Mouse (Mus musculus) G1E (cell line): ENCODE data around the gene Vat1.

Source experiments
- CTCF ChIP-seq: IDR thresholded peaks from 2 replicates; pipeline ENCODE4 v1.5.1; 2012; ENCODE audit warnings: low read depth, low read length, inconsistent platforms, mixed read lengths
- GATA1 ChIP-seq: IDR thresholded peaks from 2 replicates; pipeline ENCODE4 v1.6.1; 2012; ENCODE audit warnings: borderline replicate concordance, low read length, inconsistent platforms, mixed read lengths
- TAL1 ChIP-seq: conservative IDR thresholded peaks from 2 replicates; pipeline ENCODE4 v1.6.1; 2012; ENCODE audit warnings: low read depth, low read length, inconsistent platforms, mixed read lengths

GRCm38 (mm10) chr11:101467477-101468262, 1.6 kb upstream of the Vat1 start:
- TF ChIP-seq CTCF (peak; percentile 15; the same call in 1 of the 2 replicates), GATA1 (no peak), TAL1 (no peak)
